Mouse (Mus musculus): ENCODE results near the gene Usp27x. TPM values are rescaled to one million over a fixed set of nuclear protein-coding genes. Genes with fewer than 3 reads are reported as not detected.

Usp27x gene
- total and polyA plus RNA-seq, 3 experiments: 0.36 to 0.81 (median 0.50) TPM

DNA sequence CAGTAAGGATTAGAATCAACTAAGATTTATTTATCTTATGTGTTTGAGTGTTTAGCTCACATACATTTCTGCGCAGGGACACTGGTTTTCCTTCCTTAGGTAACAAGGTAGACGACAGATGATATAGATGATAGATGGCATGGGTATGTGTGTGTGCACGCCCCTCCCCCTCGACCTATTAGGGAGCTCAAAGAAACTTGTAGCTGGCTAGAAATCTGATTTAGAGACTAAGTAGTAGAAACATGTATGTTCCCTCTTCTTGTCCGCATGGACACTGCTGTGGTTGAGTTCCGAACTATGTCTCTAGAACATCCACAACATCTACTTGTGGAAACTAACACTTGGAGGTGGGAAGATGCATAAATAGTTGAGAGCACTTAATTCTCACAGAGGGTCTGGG lies 46.5 kb upstream of the Usp27x start:
- H3K9ac ChIP-seq (ENCODE audit: insufficient read depth, low read depth): peak overlapping the region; percentile 56
- in situ Hi-C loops (cut with MboI; ENCODE audit: low pct_ligation_motif_present, low pct_unique_long_range_greater_than_20kb, low sequenced_read_pairs): no loop called here
- no peaks in the 10 kb centered on the region for H3K36me3 ChIP-seq (replicated peaks in 1 of 2; ENCODE audit: control insufficient read depth in 1 of 2, insufficient read depth in 1 of 2, low read length in 1 of 2)
- TF ChIP-seq SMC3 (IDR thresholded peaks at IDR 0.05; ENCODE audit: low read depth, low read length) (no peak), USF2 (conservative IDR thresholded peaks at IDR 0.05; ENCODE audit: low read depth, low read length) (no peak), ELF1 (IDR thresholded peaks at IDR 0.05; ENCODE audit: low read depth, low read length) (no peak)
- peak overlapping the region; percentile 71 for H3K4me2 ChIP-seq (ENCODE audit: insufficient read depth, low read depth, poor library complexity, severe bottlenecking)
- DNase-seq (ENCODE audit: extremely low read depth): no peak
- peak overlapping the region; percentile 60 to 77 (median 66) for H3K4me3 ChIP-seq (replicated peaks in 1 of 3; ENCODE audit: low read depth in 2 of 3, low read length in 2 of 3, poor library complexity in 1 of 3)
- peaks cover 0 to 9% of the 10 kb centered on the region in 2 experiments; a peak in 3 of 4 replicates for H3K4me1 ChIP-seq (ENCODE audit: control insufficient read depth in 1 of 2, insufficient read depth in 2 of 2)
- H3K79me2 ChIP-seq (replicated peaks; ENCODE audit: control insufficient read depth, extremely low read depth, insufficient read depth, poor library complexity, severe bottlenecking): no peaks in the 10 kb centered on the region
- H3K9me3 ChIP-seq (replicated peaks; ENCODE audit: low read length): no peaks in the 10 kb centered on the region
- no peaks in the 10 kb centered on the region for H3K27me3 ChIP-seq (replicated peaks)
- no peak overlapping the region for H3K27ac ChIP-seq (ENCODE audit: insufficient read depth, low read depth)
- dilution Hi-C loops (cut with MboI; ENCODE audit: extremely low pct_ligation_motif_present, extremely low pct_unique_long_range_greater_than_20kb, low sequenced_read_pairs): no loop called here

DNA sequence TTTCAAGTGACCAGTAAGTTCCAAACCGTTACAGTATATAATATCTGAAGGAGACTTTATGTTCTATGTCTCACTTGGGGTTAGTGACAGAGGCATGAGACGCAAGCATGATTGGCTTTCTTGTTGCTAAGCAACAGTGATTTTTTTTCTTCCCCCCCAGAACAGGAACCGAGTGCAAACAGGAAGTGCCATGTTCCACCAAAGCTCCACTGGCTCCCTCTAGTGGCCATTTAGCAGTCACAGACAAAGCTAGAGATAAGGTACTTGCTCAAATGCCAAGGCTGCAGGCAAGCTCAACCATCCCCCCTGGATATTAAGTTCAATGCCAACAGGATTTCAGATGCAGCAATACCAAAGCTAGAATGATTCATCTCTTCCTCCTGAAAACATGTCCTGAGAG lies 45.4 kb upstream of the Usp27x start:
- no peaks in the 10 kb centered on the region for H3K79me2 ChIP-seq (replicated peaks; ENCODE audit: control insufficient read depth, extremely low read depth, insufficient read depth, poor library complexity, severe bottlenecking)
- H3K27ac ChIP-seq (ENCODE audit: insufficient read depth, low read depth): no peak overlapping the region
- DNase-seq (ENCODE audit: extremely low read depth): peak; percentile 93
- in situ Hi-C loops (cut with MboI; ENCODE audit: low pct_ligation_motif_present, low pct_unique_long_range_greater_than_20kb, low sequenced_read_pairs): no loop called here
- peak; percentile 56 to 82 for TF ChIP-seq CTCF (conservative IDR thresholded peaks at IDR 0.05 in 1 of 2, IDR thresholded peaks at IDR 0.05 in 1 of 2; ENCODE audit: low read depth in 2 of 2, low read length in 2 of 2)
- no peak for TF ChIP-seq KAT2A (IDR thresholded peaks at IDR 0.05; ENCODE audit: insufficient replicate concordance, low read length)
- peak; percentile 94 for TF ChIP-seq ELF1 (IDR thresholded peaks at IDR 0.05; ENCODE audit: low read depth, low read length)
- no peak for TF ChIP-seq CHD2 (IDR thresholded peaks at IDR 0.05; ENCODE audit: low read length)
- peak; percentile 62 for TF ChIP-seq SMC3 (IDR thresholded peaks at IDR 0.05; ENCODE audit: low read depth, low read length)
- peak; percentile 70 for TF ChIP-seq RAD21 (IDR thresholded peaks at IDR 0.05; ENCODE audit: low read depth, low read length)
- peak; percentile 68 for TF ChIP-seq SIN3A (IDR thresholded peaks at IDR 0.05; ENCODE audit: low read length)
- TF ChIP-seq MXI1 (IDR thresholded peaks at IDR 0.05; ENCODE audit: low read depth, low read length): peak; percentile 87
- no peak for TF ChIP-seq USF1 (IDR thresholded peaks at IDR 0.05; ENCODE audit: low read depth, low read length)
- no peak for TF ChIP-seq NELFE (IDR thresholded peaks at IDR 0.05; ENCODE audit: low read depth, low read length)
- TF ChIP-seq HCFC1 (IDR thresholded peaks at IDR 0.05; ENCODE audit: low read depth, low read length): peak; percentile 65
- peak; percentile 96 for TF ChIP-seq ZNF384 (IDR thresholded peaks at IDR 0.05; ENCODE audit: low read depth, low read length)
- TF ChIP-seq MAZ (IDR thresholded peaks at IDR 0.05; ENCODE audit: low read depth, low read length): peak; percentile 75; the same call in 1 of the 2 replicates
- no peak for TF ChIP-seq JUN (IDR thresholded peaks at IDR 0.05; ENCODE audit: insufficient read depth, low read depth, low read length)
- 0 out of 2 replicates have a peak, but pooled peaks have one; percentile 35 for TF ChIP-seq MYC (IDR thresholded peaks at IDR 0.05; ENCODE audit: low read depth, low read length)
- H3K4me2 ChIP-seq (ENCODE audit: insufficient read depth, low read depth, poor library complexity, severe bottlenecking): peak overlapping the region; percentile 82
- peak overlapping the region in 1 of 3 experiments; percentile 18 for H3K4me3 ChIP-seq (replicated peaks in 1 of 3; ENCODE audit: low read depth in 2 of 3, low read length in 2 of 3, poor library complexity in 1 of 3)
- peak overlapping the region; percentile 56; the same call in 1 of the 2 replicates for H3K9ac ChIP-seq (ENCODE audit: insufficient read depth, low read depth)
- no peaks in the 10 kb centered on the region for H3K36me3 ChIP-seq (replicated peaks in 1 of 2; ENCODE audit: control insufficient read depth in 1 of 2, insufficient read depth in 1 of 2, low read length in 1 of 2)
- H3K9me3 ChIP-seq (replicated peaks; ENCODE audit: low read length): no peaks in the 10 kb centered on the region
- dilution Hi-C loops (cut with MboI; ENCODE audit: extremely low pct_ligation_motif_present, extremely low pct_unique_long_range_greater_than_20kb, low sequenced_read_pairs): no loop called here
- no peaks in the 10 kb centered on the region for H3K27me3 ChIP-seq (replicated peaks)
- peaks cover 0 to 9% of the 10 kb centered on the region in 2 experiments; a peak in 3 of 4 replicates for H3K4me1 ChIP-seq (ENCODE audit: control insufficient read depth in 1 of 2, insufficient read depth in 2 of 2)
